Mouse (Mus musculus) adrenal gland, postnatal 36 days (tissue): ENCODE measurements around the gene Gm14214. TPM values are rescaled to one million over a fixed set of nuclear protein-coding genes. Genes with fewer than 3 reads are reported as not detected.

Experiments used
- DNase-seq, 2 experiments: peaks; one replicate each; pipeline ENCODE4 v3.0.0; 2021; ENCODE audit warnings: mixed read lengths in 1 of 2
- total RNA-seq, 2 experiments: library from RNA; stranded (reverse); gene quantifications; 2 replicates each; pipeline ENCODE4 v1.2.3; 2021

The Gm14214 gene
- total RNA-seq, 2 experiments from 2014 or later, result not detected

GRCm38 (mm10) chr2:154730841-154731240 lies 39.0 kb downstream of the Gm14214 start:
- DNase-seq, result no peak

DNA sequence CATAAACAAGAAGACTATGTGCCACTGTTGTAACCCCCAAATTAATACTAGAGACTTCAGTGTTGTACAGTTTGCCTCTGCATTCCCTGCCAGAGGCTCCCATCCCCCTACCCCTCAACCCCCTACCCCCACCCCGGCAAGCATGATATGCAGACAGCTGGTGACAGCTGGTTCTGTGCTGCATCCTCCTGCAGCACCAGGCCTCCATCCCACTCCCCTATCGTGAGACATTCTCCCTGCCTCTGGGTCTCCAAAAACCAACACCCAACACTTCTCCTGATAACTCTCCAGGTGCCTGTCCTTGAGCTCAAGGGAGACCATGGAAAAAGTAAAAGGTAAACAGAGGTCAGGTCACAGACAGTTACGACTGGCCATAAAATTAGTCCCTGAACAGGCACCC lies 40.1 kb downstream of the Gm14214 start:
- no peak for DNase-seq

GRCm38 (mm10) chr2:154723473-154723872 lies 46.4 kb downstream of the Gm14214 start:
- DNase-seq, result no peak

DNA sequence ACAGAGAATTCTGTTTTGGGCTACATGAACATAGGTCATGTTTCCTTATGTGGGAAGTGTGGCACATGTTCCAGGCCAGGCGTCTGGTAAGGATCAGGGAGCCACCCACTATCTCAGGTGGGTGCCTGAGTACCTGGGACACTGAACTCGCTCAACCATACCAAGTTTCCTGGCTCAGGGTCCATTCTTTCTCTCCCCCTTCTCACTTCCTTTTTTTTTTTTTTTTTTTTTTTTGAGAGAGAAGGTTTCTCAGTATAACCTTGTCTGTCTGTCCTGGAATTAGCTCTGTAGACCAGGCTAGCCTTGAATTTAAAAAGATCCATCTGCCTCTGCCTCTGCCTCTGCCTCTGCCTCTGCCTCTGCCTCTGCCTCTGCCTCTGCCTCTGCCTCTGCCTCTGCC lies 49.5 kb downstream of the Gm14214 start:
- no peak for DNase-seq

Other genes starting within 250 kb of the Gm14214 start
- gene 1700003F12Rik, start 222.9 kb downstream of the Gm14214 start, total RNA-seq, result under 1 TPM in 1 of 2 experiments, not detected in 1; 0.43 TPM
- not detected for gene Actl10, start 218.3 kb downstream of the Gm14214 start, total RNA-seq
- gene Necab3, start 211.1 kb downstream of the Gm14214 start, total RNA-seq, result 1 to 10 TPM; 1.1 to 1.5 TPM
- 1 to 10 TPM; 8.7 to 9.6 TPM for gene E2f1, start 200.1 kb downstream of the Gm14214 start, total RNA-seq
- gene Pxmp4, start 166.3 kb downstream of the Gm14214 start, total RNA-seq, result 10 to 100 TPM; 30.9 to 35.7 TPM
- gene Zfp341, start 156.7 kb downstream of the Gm14214 start, total RNA-seq, result 1 to 10 TPM; 2.6 to 3.0 TPM
- under 1 TPM in 1 of 2 experiments, not detected in 1; 0.63 TPM for gene 4930519P11Rik, start 156.6 kb downstream of the Gm14214 start, total RNA-seq
- gene Chmp4b, start 118.3 kb downstream of the Gm14214 start, total RNA-seq, result 100 to 1,000 TPM; 220 to 259 TPM
- gene Raly, start 21.1 kb upstream of the Gm14214 start, total RNA-seq, result 100 to 1,000 TPM; 187 to 234 TPM
- not detected for gene a, start 21.4 kb upstream of the Gm14214 start, total RNA-seq
- 100 to 1,000 TPM; 129 to 170 TPM for gene Eif2s2, start 122.9 kb upstream of the Gm14214 start, total RNA-seq
- 1 to 10 TPM; 7.2 to 9.1 TPM for gene Gm14226, start 248.2 kb upstream of the Gm14214 start, total RNA-seq